Mouse (Mus musculus) stomach, postnatal 0 days (tissue): Measurements from ENCODE around the gene Olfr588-ps1. TPM values are rescaled to one million over a fixed set of nuclear protein-coding genes. Genes with fewer than 3 reads are reported as not detected.
A peak's percentile ranks its signal among the peaks of the same experiment; 100 is the strongest.

Experiments
- ATAC-seq: fragments of 200-750 bp; cut with Nextera tagmentation; 2 replicates; pipeline ENCODE4 v1.8.0; 2017; ENCODE audit not compliant: low FRiP score, low TSS enrichment
- DNase-seq: peaks from one replicate; pipeline ENCODE4 v3.0.0-alpha.2; 2016; ENCODE audit warnings: low spot score
- H3K27ac ChIP-seq: fragments of 300-500 bp; sonication (generic); replicated peaks from 2 replicates; pipeline ENCODE4 v1.5.1; 2014; ENCODE audit warnings: mild to moderate bottlenecking, control low read depth
- H3K27me3 ChIP-seq: fragments of 300-500 bp; sonication (generic); 2 replicates; pipeline ENCODE4 v1.6.1; 2014; ENCODE audit warnings: low read length; ENCODE audit not compliant: control insufficient read depth, insufficient read depth
- H3K36me3 ChIP-seq: fragments of 300-500 bp; sonication (generic); 2 replicates; pipeline ENCODE4 v1.6.1; 2014; ENCODE audit warnings: low read length, mixed read lengths; ENCODE audit not compliant: control insufficient read depth, insufficient read depth
- H3K4me1 ChIP-seq: fragments of 300-500 bp; sonication (generic); replicated peaks from 2 replicates; pipeline ENCODE4 v1.6.1; 2014; ENCODE audit warnings: antibody characterized with exemption; ENCODE audit not compliant: control insufficient read depth, insufficient read depth
- H3K4me2 ChIP-seq: fragments of 300-500 bp; sonication (generic); replicated peaks from 2 replicates; pipeline ENCODE4 v1.6.1; 2014; ENCODE audit warnings: low read depth, mild to moderate bottlenecking, control low read depth, moderate library complexity
- H3K4me3 ChIP-seq: fragments of 300-500 bp; sonication (generic); 2 replicates; pipeline ENCODE4 v1.5.1; 2014; ENCODE audit warnings: low read depth, low read length, control low read depth
- H3K9ac ChIP-seq: fragments of 300-500 bp; sonication (generic); 2 replicates; pipeline ENCODE4 v1.6.1; 2014; ENCODE audit warnings: mild to moderate bottlenecking, low read length, control low read depth, mixed read lengths
- H3K9me3 ChIP-seq: fragments of 300-500 bp; sonication (generic); 2 replicates; pipeline ENCODE4 v1.6.1; 2016; ENCODE audit warnings: low read length; ENCODE audit not compliant: control insufficient read depth
- CTCF ChIP-seq: IDR thresholded peaks from 2 replicates; pipeline ENCODE4 v1.5.1; 2016; ENCODE audit warnings: antibody characterized with exemption, low read depth, mild to moderate bottlenecking, moderate library complexity
- EP300 ChIP-seq: optimal IDR thresholded peaks from 2 replicates; pipeline ENCODE3; 2016; ENCODE audit warnings: antibody characterized with exemption
- WGBS: fragments of 180-500 bp; shearing (Covaris S2); extraction: QIAGEN DNeasy Blood & Tissue Kit; methylation state at CpG from one replicate; pipeline ENCODE4 v1.1.7; 2014; 5-methylcytosine and 5-hydroxymethylcytosine counted together
- polyA plus RNA-seq: library from polyadenylated mRNA; unstranded; fragments of >200 nt; fragmentation: Nextera tagmentation; extraction: Ambion mirVana; gene quantifications from 2 replicates; pipeline ENCODE4 v1.2.1, GENCODE M21; 2015

The Olfr588-ps1 gene
- polyA plus RNA-seq, result not detected in 2 replicates

DNA sequence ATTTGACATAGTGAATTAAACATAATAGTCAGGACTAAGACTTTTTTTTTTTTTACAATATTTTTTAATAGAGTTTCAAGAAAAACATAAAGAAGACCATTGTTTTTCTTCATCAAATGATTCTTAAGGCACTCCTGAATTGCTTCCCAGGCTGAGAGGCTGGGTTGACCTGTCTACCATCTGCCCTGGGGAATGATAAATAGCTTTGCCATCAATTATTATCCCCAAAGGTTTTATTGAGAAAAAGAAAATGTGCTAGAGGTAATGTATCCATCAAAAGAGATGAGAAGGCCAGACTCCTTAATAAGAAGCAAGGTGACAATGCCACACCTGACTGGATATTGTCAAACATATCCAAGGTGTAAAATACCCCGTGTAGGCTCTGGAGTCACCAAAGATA lies at the start of gene Olfr588-ps1:
Olfr588-ps1 (plus strand) TSS at position 301 of the 400 bp plus-strand sequence.
- H3K27ac ChIP-seq, result no peak within 1 kb of the TSS
- 80% methylated on average over 1 of the region's 1 CpGs for WGBS
- no peak for ATAC-seq
- no peak for DNase-seq
- no peak within 1 kb of the TSS for H3K4me3 ChIP-seq
- no peaks in the 10 kb centered on the region for H3K27me3 ChIP-seq
- H3K4me2 ChIP-seq, result no peak within 1 kb of the TSS
- no peaks in the 10 kb centered on the region for H3K4me1 ChIP-seq
- no peaks in the 10 kb centered on the region for H3K36me3 ChIP-seq
- H3K9me3 ChIP-seq, result no peaks in the 10 kb centered on the region
- TF ChIP-seq EP300 (no peak), CTCF (no peak)
- H3K9ac ChIP-seq, result no peak within 1 kb of the TSS

DNA sequence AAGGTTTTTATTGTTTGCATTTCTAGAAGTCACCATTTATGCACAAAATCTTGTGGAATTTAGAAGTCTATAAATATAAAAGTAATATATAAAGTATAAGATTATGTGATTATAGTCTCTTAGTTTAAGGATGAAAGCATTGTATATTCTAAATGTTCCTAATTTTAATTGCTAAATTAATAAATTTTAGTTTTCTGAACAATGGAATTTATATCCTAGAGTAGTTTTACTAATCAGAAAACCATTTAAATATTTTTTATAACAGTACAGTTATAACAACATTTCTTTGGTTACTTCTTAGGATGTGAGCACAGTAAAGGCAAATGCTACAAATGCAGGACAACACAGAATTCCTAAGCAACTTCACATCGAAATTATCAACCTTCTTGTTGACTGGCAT lies 43.3 kb upstream of the Olfr588-ps1 start, which contains the start of gene Olfr585:
Olfr585 (plus strand) TSS at position 301 of the 400 bp plus-strand sequence.
- Histone ChIP-seq H3K27me3 (no peaks in the 10 kb centered on the region), H3K4me2 (no peak within 1 kb of the TSS), H3K27ac (no peak within 1 kb of the TSS), H3K36me3 (no peaks in the 10 kb centered on the region), H3K4me1 (no peaks in the 10 kb centered on the region), H3K9me3 (no peaks in the 10 kb centered on the region), H3K4me3 (no peak within 1 kb of the TSS), H3K9ac (no peak within 1 kb of the TSS)
- ATAC-seq (no peak), DNase-seq (no peak)
- no peak for TF ChIP-seq CTCF
- no peak for TF ChIP-seq EP300
- 87% methylated on average over 1 of the region's 1 CpGs for WGBS

GRCm38 (mm10) chr7:103119406-103119805 lies 21.3 kb upstream of the Olfr588-ps1 start:
- TF ChIP-seq EP300 (no peak), CTCF (peak; percentile 55)
- Histone ChIP-seq H3K9ac (no peak overlapping the region), H3K27ac (no peak overlapping the region), H3K9me3 (no peaks in the 10 kb centered on the region), H3K36me3 (no peaks in the 10 kb centered on the region), H3K4me2 (no peak overlapping the region), H3K27me3 (no peaks in the 10 kb centered on the region), H3K4me1 (no peaks in the 10 kb centered on the region), H3K4me3 (no peak overlapping the region)
- ATAC-seq (no peak), DNase-seq (no peak)
- 43% methylated on average over 3 of the region's 3 CpGs for WGBS

- H3K4me2 ChIP-seq, result no peak within 1 kb of the TSS
- ATAC-seq, result no peak
- 90% methylated on average over 3 of the region's 3 CpGs for WGBS
These were observed 15.1 kb upstream of the Olfr588-ps1 start, which contains the start of gene Olfr586 for GRCm38 (mm10) chr7:103125538-103125937. Gene Olfr586 (minus strand): TSS chr7:103125638.

GRCm38 (mm10) chr7:103156256-103156655 lies 15.6 kb downstream of the Olfr588-ps1 start, which contains the start of gene Olfr589:
Gene Olfr589 (minus strand): TSS chr7:103156356.
- no peak for TF ChIP-seq EP300
- TF ChIP-seq CTCF, result no peak
- H3K27me3 ChIP-seq, result no peaks in the 10 kb centered on the region
- no peaks in the 10 kb centered on the region for H3K9me3 ChIP-seq
- 54% methylated on average over 2 of the region's 2 CpGs for WGBS
- H3K36me3 ChIP-seq, result no peaks in the 10 kb centered on the region
- no peak within 1 kb of the TSS for H3K4me3 ChIP-seq
- H3K4me1 ChIP-seq, result no peaks in the 10 kb centered on the region
- H3K9ac ChIP-seq, result no peak within 1 kb of the TSS
- H3K27ac ChIP-seq, result no peak within 1 kb of the TSS
- ATAC-seq (no peak), DNase-seq (no peak)
- H3K4me2 ChIP-seq, result no peak within 1 kb of the TSS

More at GRCm38 (mm10) chr7:103125538-103125937, 15.1 kb upstream of the Olfr588-ps1 start, which contains the start of gene Olfr586:
- Histone ChIP-seq H3K9me3 (no peaks in the 10 kb centered on the region), H3K27me3 (no peaks in the 10 kb centered on the region), H3K4me3 (no peak within 1 kb of the TSS), H3K4me1 (no peaks in the 10 kb centered on the region), H3K27ac (no peak within 1 kb of the TSS), H3K36me3 (no peaks in the 10 kb centered on the region), H3K9ac (no peak within 1 kb of the TSS)
- no peak for DNase-seq
- TF ChIP-seq EP300, result no peak
- no peak for TF ChIP-seq CTCF

DNA sequence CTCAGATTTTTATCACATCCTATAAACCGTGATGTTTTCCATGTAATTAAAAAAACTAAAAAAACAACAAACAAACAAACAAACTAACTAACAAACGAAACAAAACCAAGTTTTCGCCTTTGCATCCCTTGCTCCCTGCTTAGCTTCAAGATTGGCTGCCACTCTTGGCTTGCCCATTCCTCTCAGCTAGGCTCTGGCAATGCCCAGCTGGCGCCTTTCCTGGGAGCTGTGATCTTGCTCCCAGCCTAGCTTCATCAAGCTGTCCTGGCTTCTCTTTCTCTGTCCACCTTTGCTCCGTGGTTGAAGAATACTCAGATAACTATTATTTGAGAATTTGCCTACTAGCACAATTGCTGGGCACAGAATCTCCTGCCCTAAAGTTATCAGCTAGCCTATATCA lies 29.0 kb downstream of the Olfr588-ps1 start:
- Histone ChIP-seq H3K4me1 (no peaks in the 10 kb centered on the region), H3K4me3 (no peak overlapping the region), H3K27me3 (no peaks in the 10 kb centered on the region), H3K27ac (no peak overlapping the region), H3K9ac (no peak overlapping the region), H3K4me2 (no peak overlapping the region), H3K36me3 (no peaks in the 10 kb centered on the region), H3K9me3 (no peaks in the 10 kb centered on the region)
- no peak for TF ChIP-seq CTCF
- no peak for TF ChIP-seq EP300
- ATAC-seq, result no peak
- DNase-seq, result no peak
- 73% methylated on average over 5 of the region's 5 CpGs for WGBS
